Mouse (Mus musculus): ENCODE measurements at regions not wholly inside any gene's neighbourhood (a gene's known extent, or its start where the extent isn't known, plus 50 kb on each side); places are given as distances from the start of the nearest gene placed in this dataset.

- DNase-seq (ENCODE audit: low spot score in 2 of 2): peak in 1 of 2 experiments; percentile 37
- no peak overlapping the region for H3K27ac ChIP-seq
- no peak for TF ChIP-seq CTCF (conservative IDR thresholded peaks at IDR 0.05)
- no peak overlapping the region for H3K4me3 ChIP-seq
Measured at GRCm38 (mm10) chr6:147727644-147728533, 252.3 kb downstream of the Ccdc91 start.

GRCm38 (mm10) chr6:147729721-147730120, 254.1 kb downstream of the Ccdc91 start:
- no peak for TF ChIP-seq CTCF (conservative IDR thresholded peaks at IDR 0.05)
- Histone ChIP-seq H3K4me3 (no peak overlapping the region), H3K27ac (no peak overlapping the region)
- no peak for DNase-seq (ENCODE audit: low spot score in 2 of 2)

GRCm38 (mm10) chr6:147738621-147739325, 263.1 kb downstream of the Ccdc91 start:
- no peak overlapping the region for H3K27ac ChIP-seq
- TF ChIP-seq CTCF (conservative IDR thresholded peaks at IDR 0.05): no peak

GRCm38 (mm10) chr6:147741446-147741845, 265.8 kb downstream of the Ccdc91 start:
- Histone ChIP-seq H3K27ac (no peak overlapping the region), H3K4me3 (no peak overlapping the region)
- peak; percentile 16 to 68 for DNase-seq (ENCODE audit: low spot score in 2 of 2)
- TF ChIP-seq CTCF (conservative IDR thresholded peaks at IDR 0.05): no peak

More at GRCm38 (mm10) chr6:147738621-147739325, 263.1 kb downstream of the Ccdc91 start:
- DNase-seq (ENCODE audit: low spot score in 2 of 2): no peak
- H3K4me3 ChIP-seq: no peak overlapping the region

GRCm38 (mm10) chr6:147744081-147744480, 268.5 kb downstream of the Ccdc91 start:
- no peak for TF ChIP-seq CTCF (conservative IDR thresholded peaks at IDR 0.05)
- no peak for DNase-seq (ENCODE audit: low spot score in 2 of 2)

GRCm38 (mm10) chr6:147745690-147746089, 270.1 kb downstream of the Ccdc91 start:
- no peak for DNase-seq (ENCODE audit: low spot score in 2 of 2)
- no peak for TF ChIP-seq CTCF (conservative IDR thresholded peaks at IDR 0.05)
- no peak overlapping the region for H3K27ac ChIP-seq
- H3K4me3 ChIP-seq: no peak overlapping the region

More at GRCm38 (mm10) chr6:147744081-147744480, 268.5 kb downstream of the Ccdc91 start:
- Histone ChIP-seq H3K4me3 (no peak overlapping the region), H3K27ac (no peak overlapping the region)

GRCm38 (mm10) chr6:147747945-147748344, 272.3 kb downstream of the Ccdc91 start:
- Histone ChIP-seq H3K27ac (no peak overlapping the region), H3K4me3 (no peak overlapping the region)
- peak; percentile 55 for TF ChIP-seq CTCF (conservative IDR thresholded peaks at IDR 0.05)
- DNase-seq (ENCODE audit: low spot score in 2 of 2): no peak

- Histone ChIP-seq H3K27ac (0 out of 2 replicates have a peak overlapping the region, but pooled peaks have one; percentile 18), H3K4me3 (no peak overlapping the region)
- TF ChIP-seq CTCF (conservative IDR thresholded peaks at IDR 0.05): no peak
- no peak for DNase-seq (ENCODE audit: low spot score in 2 of 2)
Measured at GRCm38 (mm10) chr6:147752301-147752700, 276.7 kb downstream of the Ccdc91 start.

GRCm38 (mm10) chr6:147753828-147754227, 278.2 kb downstream of the Ccdc91 start:
- no peak overlapping the region for H3K27ac ChIP-seq
- TF ChIP-seq CTCF (conservative IDR thresholded peaks at IDR 0.05): no peak
- no peak overlapping the region for H3K4me3 ChIP-seq
- DNase-seq (ENCODE audit: low spot score in 2 of 2): no peak

- no peak overlapping the region for H3K4me3 ChIP-seq
- TF ChIP-seq CTCF (conservative IDR thresholded peaks at IDR 0.05): no peak
- H3K27ac ChIP-seq: no peak overlapping the region
- DNase-seq (ENCODE audit: low spot score in 2 of 2): no peak
Measured at GRCm38 (mm10) chr6:147755750-147756523, 280.3 kb downstream of the Ccdc91 start.

GRCm38 (mm10) chr6:147759485-147759884, 283.9 kb downstream of the Ccdc91 start:
- Histone ChIP-seq H3K4me3 (no peak overlapping the region), H3K27ac (no peak overlapping the region)
- TF ChIP-seq CTCF (conservative IDR thresholded peaks at IDR 0.05): no peak
- DNase-seq (ENCODE audit: low spot score in 2 of 2): no peak

- no peak for DNase-seq (ENCODE audit: low spot score in 2 of 2)
- Histone ChIP-seq H3K4me3 (no peak overlapping the region), H3K27ac (no peak overlapping the region)
- TF ChIP-seq CTCF (conservative IDR thresholded peaks at IDR 0.05): no peak
Measured at GRCm38 (mm10) chr6:147760113-147760512, 284.5 kb downstream of the Ccdc91 start.

- H3K4me3 ChIP-seq: no peak overlapping the region
- no peak for TF ChIP-seq CTCF (conservative IDR thresholded peaks at IDR 0.05)
- no peak for DNase-seq (ENCODE audit: low spot score in 2 of 2)
- H3K27ac ChIP-seq: no peak overlapping the region
Measured at GRCm38 (mm10) chr6:147765241-147765640, 281.8 kb upstream of the Far2 start.
